Comparison of ENCODE assay signal across 14 mouse cellular contexts in the genomic region with DNA sequence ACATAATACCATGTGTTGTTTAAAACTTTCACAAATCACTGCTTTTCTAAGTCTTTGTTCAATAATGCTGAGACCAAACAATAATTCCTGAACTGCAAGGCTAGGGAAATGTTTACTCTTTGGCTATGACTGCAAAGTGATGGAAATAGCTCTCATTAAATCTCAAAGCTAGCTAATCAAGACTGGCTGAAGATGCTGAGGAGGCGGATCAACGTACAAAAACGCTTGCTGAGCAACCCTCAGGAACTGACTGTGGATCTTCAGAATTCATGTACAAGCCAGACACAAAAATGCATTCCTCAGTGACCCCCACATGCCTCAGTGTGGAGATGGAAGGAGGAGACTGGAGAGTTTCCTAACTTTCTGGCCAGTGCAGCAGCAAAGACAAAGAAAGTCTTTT.
"Had no signal": no experiment of that assay in that cellular context is flagged by ENCODE, and none has a peak within 500 bp of the region (broad histone marks: within the 10 kb centered on the region; RNA-seq: fewer than 3 reads in every experiment).

No protein-coding gene starts in this region.

- DNase-seq: kidney, adult 18-20 months; kidney, adult 9 months; kidney, postnatal 14 days; kidney, postnatal 4 days; layer of hippocampus, postnatal 36 days; liver, embryonic 13.5 days; lung, adult 2 months; right cerebral cortex, postnatal 4 days; thymus, adult 2 months; thymus, postnatal 14 days; thymus, postnatal 4 days had no signal

- ATAC-seq: intestine, embryonic 16.5 days; lung, postnatal 0 days; midbrain, embryonic 15.5 days had no signal
